Mouse (Mus musculus) frontal cortex, postnatal 25 days (tissue): ENCODE data around the gene P2ry14.
"Not testable (repeated sequence)": the region's sequence is repeated elsewhere in the genome, so short reads cannot be mapped to it uniquely, and the experiment has no call there.

ENCODE experiments used
- DNase-seq, 2 experiments: peaks; one replicate each; pipeline ENCODE4 v3.0.0; 2022; ENCODE audit warnings: low spot score in 2 of 2

Gene P2ry14

GRCm38 (mm10) chr3:59145194-59145593 is 8.2 kb downstream of the P2ry14 start:
- no peak for DNase-seq

GRCm38 (mm10) chr3:59141507-59142305 is 11.7 kb downstream of the P2ry14 start:
- no peak for DNase-seq

- DNase-seq: not testable (repeated sequence)
Measured at GRCm38 (mm10) chr3:59140941-59141340, 12.5 kb downstream of the P2ry14 start.

- DNase-seq: no peak
Measured at GRCm38 (mm10) chr3:59140115-59140514, 13.3 kb downstream of the P2ry14 start.

- DNase-seq: no peak
Measured at GRCm38 (mm10) chr3:59139651-59140051, 13.8 kb downstream of the P2ry14 start.

- no peak for DNase-seq
Measured at GRCm38 (mm10) chr3:59138946-59139468, 14.4 kb downstream of the P2ry14 start.

- DNase-seq: no peak
Measured at GRCm38 (mm10) chr3:59135911-59136653, 17.3 kb downstream of the P2ry14 start.

GRCm38 (mm10) chr3:59133189-59133588 is 20.2 kb downstream of the P2ry14 start:
- no peak for DNase-seq

- no peak for DNase-seq
Measured at GRCm38 (mm10) chr3:59131966-59132365, 21.5 kb downstream of the P2ry14 start.

GRCm38 (mm10) chr3:59131081-59131480 is 22.3 kb downstream of the P2ry14 start:
- DNase-seq: no peak

GRCm38 (mm10) chr3:59130431-59130830 is 23.0 kb downstream of the P2ry14 start:
- no peak for DNase-seq

- DNase-seq: no peak
Measured at GRCm38 (mm10) chr3:59129547-59129946, 23.9 kb downstream of the P2ry14 start.

GRCm38 (mm10) chr3:59128681-59129080 is 24.7 kb downstream of the P2ry14 start:
- no peak for DNase-seq

GRCm38 (mm10) chr3:59125783-59126555 is 27.4 kb downstream of the P2ry14 start:
- DNase-seq: no peak

- DNase-seq: no peak
Measured at GRCm38 (mm10) chr3:59125022-59125421, 28.4 kb downstream of the P2ry14 start.

GRCm38 (mm10) chr3:59121780-59122449 is 31.5 kb downstream of the P2ry14 start:
- DNase-seq: no peak

- DNase-seq: no peak
Measured at GRCm38 (mm10) chr3:59121067-59121730, 32.2 kb downstream of the P2ry14 start.

GRCm38 (mm10) chr3:59113973-59114517 is 39.4 kb downstream of the P2ry14 start:
- DNase-seq: no peak

- not testable (repeated sequence) for DNase-seq
Measured at GRCm38 (mm10) chr3:59113291-59113690, 40.1 kb downstream of the P2ry14 start.

GRCm38 (mm10) chr3:59111944-59112343 is 41.5 kb downstream of the P2ry14 start:
- DNase-seq: no peak

- DNase-seq: not testable (repeated sequence)
Measured at GRCm38 (mm10) chr3:59109834-59110233, 43.6 kb downstream of the P2ry14 start.
